Mouse (Mus musculus) limb, embryonic 15.5 days (tissue): Measurements from ENCODE around the gene Hax1. TPM values are rescaled to one million over a fixed set of nuclear protein-coding genes. Genes with fewer than 3 reads are reported as not detected.

Experiments used
- ATAC-seq: fragments of 200-750 bp; cut with Nextera tagmentation; 2 replicates; pipeline ENCODE4 v1.8.0; 2017; ENCODE audit warnings: low read depth, moderate TSS enrichment; ENCODE audit not compliant: insufficient number of reproducible peaks, low FRiP score, low TSS enrichment
- H3K27ac ChIP-seq: fragments of 300-500 bp; sonication (generic); 2 replicates; pipeline ENCODE4 v1.5.1; 2015; ENCODE audit warnings: moderate library complexity, mild to moderate bottlenecking, inconsistent platforms
- H3K27me3 ChIP-seq: fragments of 300-500 bp; sonication (generic); 2 replicates; pipeline ENCODE4 v1.6.1; 2015; ENCODE audit warnings: inconsistent platforms
- H3K36me3 ChIP-seq: fragments of 300-500 bp; sonication (generic); 2 replicates; pipeline ENCODE4 v1.6.1; 2015; ENCODE audit warnings: inconsistent platforms
- H3K4me1 ChIP-seq: fragments of 300-500 bp; sonication (generic); 2 replicates; pipeline ENCODE4 v1.6.1; 2015; ENCODE audit warnings: inconsistent platforms
- H3K4me2 ChIP-seq: fragments of 300-500 bp; sonication (generic); 2 replicates; pipeline ENCODE4 v1.6.1; 2015; ENCODE audit warnings: mild to moderate bottlenecking, inconsistent platforms
- H3K4me3 ChIP-seq: fragments of 300-500 bp; sonication (generic); 2 replicates; pipeline ENCODE4 v1.5.1; 2015; ENCODE audit warnings: mild to moderate bottlenecking, inconsistent platforms
- H3K9ac ChIP-seq: fragments of 300-500 bp; sonication (generic); 2 replicates; pipeline ENCODE4 v1.6.1; 2015; ENCODE audit warnings: inconsistent platforms
- H3K9me3 ChIP-seq: fragments of 300-500 bp; sonication (generic); 2 replicates; pipeline ENCODE4 v1.6.1; 2016; ENCODE audit warnings: inconsistent platforms
- WGBS: fragments of 180-500 bp; shearing (Covaris S2); methylation state at CpG from one replicate; pipeline ENCODE4 v1.1.7; 2015; 5-methylcytosine and 5-hydroxymethylcytosine counted together
- microRNA-seq: library from miRNA; unstranded; fragments of <30 nt; microRNA quantifications from one replicate; pipeline ENCODE4, GENCODE M21; 2016
- polyA plus RNA-seq: library from polyadenylated mRNA; unstranded; fragments of >200 nt; fragmentation: Nextera tagmentation; extraction: Ambion mirVana; gene quantifications from 2 replicates; pipeline ENCODE4 v1.2.1, GENCODE M21; 2015

Hax1 gene
- polyA plus RNA-seq, 1 experiment from 2014 or later: 143 TPM

GRCm38 (mm10) chr3:89960469-89960868 lies 38.1 kb downstream of the Hax1 start:
- peaks cover 39% of the 10 kb centered on the region for H3K36me3 ChIP-seq
- under 1% methylated on average over 29 of the region's 30 CpGs for WGBS
- peak; percentile 86 for ATAC-seq
- H3K4me2 ChIP-seq: peak overlapping the region; percentile 98
- H3K4me3 ChIP-seq: peak overlapping the region; percentile 89
- H3K9me3 ChIP-seq: no peaks in the 10 kb centered on the region
- H3K4me1 ChIP-seq: peaks cover 43% of the 10 kb centered on the region
- H3K9ac ChIP-seq: peak overlapping the region; percentile 61
- H3K27me3 ChIP-seq: no peaks in the 10 kb centered on the region
- H3K27ac ChIP-seq: peak overlapping the region; percentile 97

- ATAC-seq: no peak
- Histone ChIP-seq H3K36me3 (peaks cover 44% of the 10 kb centered on the region), H3K9ac (no peak overlapping the region), H3K4me3 (no peak overlapping the region), H3K9me3 (no peaks in the 10 kb centered on the region), H3K27ac (no peak overlapping the region), H3K27me3 (no peaks in the 10 kb centered on the region), H3K4me1 (peaks cover 36% of the 10 kb centered on the region), H3K4me2 (no peak overlapping the region)
- WGBS: 79% methylated on average over 4 of the region's 4 CpGs
These were observed 39.1 kb downstream of the Hax1 start for GRCm38 (mm10) chr3:89959435-89959834.

DNA sequence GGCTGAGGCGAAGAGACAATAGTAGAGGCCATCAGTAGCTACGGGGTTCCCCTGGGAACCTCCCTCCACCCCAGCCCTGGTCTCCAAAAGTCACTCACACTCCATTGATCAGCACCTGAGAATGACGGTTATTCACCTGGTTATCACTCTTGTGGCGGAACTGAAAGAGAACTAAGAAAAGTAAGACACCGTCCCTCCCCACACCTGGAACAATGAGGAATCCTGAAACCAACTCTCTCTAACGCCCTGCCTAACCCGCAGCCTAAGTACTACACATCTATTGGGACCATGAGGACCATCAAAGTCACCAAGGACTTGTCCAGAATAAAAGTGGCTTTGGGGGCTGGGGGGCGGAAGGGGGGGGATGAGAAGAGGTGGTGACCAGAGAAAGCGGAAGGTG lies 40.7 kb downstream of the Hax1 start:
- peaks cover 60% of the 10 kb centered on the region for H3K36me3 ChIP-seq
- no peak for ATAC-seq

DNA sequence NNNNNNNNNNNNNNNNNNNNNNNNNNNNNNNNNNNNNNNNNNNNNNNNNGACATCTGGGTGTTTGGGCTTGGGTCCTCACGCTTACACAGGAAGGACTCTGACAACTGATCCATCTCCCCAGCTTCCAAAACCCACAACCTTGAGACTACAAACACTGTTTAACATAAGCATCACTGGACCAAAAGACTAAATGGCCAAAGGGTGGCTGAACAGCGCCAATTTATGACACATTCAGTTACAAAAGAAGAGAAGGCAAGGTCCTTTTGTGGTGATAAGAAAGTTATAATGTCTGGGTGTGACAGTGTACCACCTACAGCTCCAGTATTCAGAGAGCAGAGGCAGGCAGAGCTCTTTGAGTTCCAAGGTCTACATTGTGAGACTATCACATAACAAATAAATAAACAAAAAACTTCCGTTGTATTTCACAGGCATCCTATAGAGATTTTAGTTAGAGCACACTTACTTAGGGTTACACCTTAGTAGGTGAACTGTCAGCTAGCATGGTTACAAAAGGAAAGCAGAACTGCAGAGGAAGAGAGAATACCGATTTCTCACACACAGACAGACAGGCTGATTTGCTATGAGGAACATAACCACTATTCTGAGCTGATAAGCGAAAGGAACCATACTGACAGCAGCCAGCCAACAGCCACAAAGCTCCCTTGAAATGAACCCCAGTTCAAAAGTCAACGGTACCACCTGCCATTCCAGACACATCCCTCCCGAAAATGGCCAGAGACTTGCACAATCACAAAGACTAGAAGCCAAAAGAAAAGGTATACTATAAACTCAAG lies 42.2 kb downstream of the Hax1 start:
- H3K9ac ChIP-seq: no peak overlapping the region
- H3K9me3 ChIP-seq: no peaks in the 10 kb centered on the region
- H3K4me2 ChIP-seq: no peak overlapping the region
- 93% methylated on average over 7 of the region's 7 CpGs for WGBS
- peaks cover 31% of the 10 kb centered on the region for H3K4me1 ChIP-seq
- H3K36me3 ChIP-seq: peaks cover 75% of the 10 kb centered on the region
- no peaks in the 10 kb centered on the region for H3K27me3 ChIP-seq
- H3K27ac ChIP-seq: no peak overlapping the region
- H3K4me3 ChIP-seq: no peak overlapping the region
- no peak for ATAC-seq

More for the DNA sequence above, 40.7 kb downstream of the Hax1 start:
- Histone ChIP-seq H3K27me3 (no peaks in the 10 kb centered on the region), H3K4me2 (no peak overlapping the region), H3K9me3 (no peaks in the 10 kb centered on the region), H3K9ac (no peak overlapping the region), H3K4me3 (no peak overlapping the region), H3K4me1 (peaks cover 39% of the 10 kb centered on the region), H3K27ac (no peak overlapping the region)
- WGBS: 94% methylated on average over 9 of the region's 9 CpGs

DNA sequence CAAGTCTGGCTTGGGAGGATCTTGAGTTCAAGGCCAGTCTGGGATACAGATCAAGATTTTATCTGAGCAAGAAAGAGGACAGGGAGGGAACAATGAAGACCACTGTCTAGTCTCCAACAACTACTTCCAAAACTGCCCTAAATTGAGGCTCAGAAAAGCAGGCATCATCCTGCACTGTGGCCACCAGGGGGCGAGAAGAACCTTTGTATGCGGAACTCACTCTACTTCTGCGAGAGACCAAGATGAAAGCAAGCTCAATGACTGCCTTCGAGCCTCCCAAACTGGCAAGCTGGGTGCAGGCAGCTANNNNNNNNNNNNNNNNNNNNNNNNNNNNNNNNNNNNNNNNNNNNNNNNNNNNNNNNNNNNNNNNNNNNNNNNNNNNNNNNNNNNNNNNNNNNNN lies 45.2 kb downstream of the Hax1 start:
- Histone ChIP-seq H3K4me1 (0 out of 2 replicates have a peak, but pooled peaks cover 5% of the 10 kb centered on the region), H3K9ac (no peak overlapping the region), H3K27me3 (no peaks in the 10 kb centered on the region), H3K4me3 (no peak overlapping the region), H3K4me2 (no peak overlapping the region), H3K36me3 (peaks cover 95% of the 10 kb centered on the region), H3K9me3 (no peaks in the 10 kb centered on the region), H3K27ac (0 out of 2 replicates have a peak overlapping the region, but pooled peaks have one; percentile 27)
- ATAC-seq: no peak
- 1% methylated on average over 4 of the region's 4 CpGs for WGBS

GRCm38 (mm10) chr3:89948655-89949054 lies 49.9 kb downstream of the Hax1 start:
- ATAC-seq: no peak

GRCm38 (mm10) chr3:89948021-89948420 lies 50.6 kb downstream of the Hax1 start:
- H3K9ac ChIP-seq: no peak overlapping the region
- WGBS: 85% methylated on average over 11 of the region's 11 CpGs
- H3K4me1 ChIP-seq: no peaks in the 10 kb centered on the region
- no peak overlapping the region for H3K27ac ChIP-seq
- no peaks in the 10 kb centered on the region for H3K27me3 ChIP-seq
- ATAC-seq: no peak
- no peaks in the 10 kb centered on the region for H3K9me3 ChIP-seq
- peaks cover 99% of the 10 kb centered on the region for H3K36me3 ChIP-seq
- no peak overlapping the region for H3K4me3 ChIP-seq
- no peak overlapping the region for H3K4me2 ChIP-seq

More at GRCm38 (mm10) chr3:89948655-89949054, 49.9 kb downstream of the Hax1 start:
- no peak overlapping the region for H3K4me3 ChIP-seq
- H3K4me2 ChIP-seq: no peak overlapping the region
- no peaks in the 10 kb centered on the region for H3K27me3 ChIP-seq
- 89% methylated on average over 6 of the region's 6 CpGs for WGBS
- no peak overlapping the region for H3K27ac ChIP-seq
- H3K9me3 ChIP-seq: no peaks in the 10 kb centered on the region
- no peak overlapping the region for H3K9ac ChIP-seq
- H3K4me1 ChIP-seq: no peaks in the 10 kb centered on the region
- H3K36me3 ChIP-seq: peaks cover 99% of the 10 kb centered on the region

Small RNA genes lying within 50 kb of the gene (microRNA-seq; reads per million reads assigned to microRNA genes)
- 1.0 reads per million for gene Mir7669

Other genes with a start within 250 kb of the Hax1 start
- 0.22 and 0.37 TPM in 2 replicates for gene Chrnb2, start 234.1 kb downstream of the Hax1 start, polyA plus RNA-seq
- 7.8 and 9.4 TPM in 2 replicates for gene Ube2q1, start 225.2 kb downstream of the Hax1 start, polyA plus RNA-seq
- 2.7 and 3.9 TPM in 2 replicates for gene She, start 167.4 kb downstream of the Hax1 start, polyA plus RNA-seq
- 2.9 and 3.0 TPM in 2 replicates for gene Il6ra, start 85.6 kb downstream of the Hax1 start, polyA plus RNA-seq
- 18.6 and 18.9 TPM in 2 replicates for gene Atp8b2, start 35.3 kb downstream of the Hax1 start, polyA plus RNA-seq
- 126 and 140 TPM in 2 replicates for gene 4933434E20Rik, start 52.9 kb upstream of the Hax1 start, polyA plus RNA-seq
- 172 and 174 TPM in 2 replicates for gene Ubap2l, start 53.8 kb upstream of the Hax1 start, polyA plus RNA-seq
- gene Tpm3, start 73.9 kb upstream of the Hax1 start, polyA plus RNA-seq: 474 and 545 TPM in 2 replicates
- gene Nup210l, start 105.4 kb upstream of the Hax1 start, polyA plus RNA-seq: 0.28 and 0.30 TPM in 2 replicates
- 1,355 and 1,817 TPM in 2 replicates for gene Rps27, start 214.9 kb upstream of the Hax1 start, polyA plus RNA-seq
- 37.5 and 40.9 TPM in 2 replicates for gene Rab13, start 214.9 kb upstream of the Hax1 start, polyA plus RNA-seq
- gene Jtb, start 232.8 kb upstream of the Hax1 start, polyA plus RNA-seq: 112 and 125 TPM in 2 replicates
- 5.8 and 6.5 TPM in 2 replicates for gene Creb3l4, start 244.7 kb upstream of the Hax1 start, polyA plus RNA-seq
- gene Slc39a1, start 249.4 kb upstream of the Hax1 start, polyA plus RNA-seq: 119 and 122 TPM in 2 replicates